Mouse (Mus musculus): ENCODE measurements around the gene Olfr1118. TPM values are rescaled to one million over a fixed set of nuclear protein-coding genes. Genes with fewer than 3 reads are reported as not detected.
"Not testable (repeated sequence)": the region's sequence is repeated elsewhere in the genome, so short reads cannot be mapped to it uniquely, and the experiment has no call there.

Gene Olfr1118
- not detected for total RNA-seq (2021)
- long read RNA-seq, experiment 1, result 0 reads
- long read RNA-seq, experiment 2, result 0 reads

DNA sequence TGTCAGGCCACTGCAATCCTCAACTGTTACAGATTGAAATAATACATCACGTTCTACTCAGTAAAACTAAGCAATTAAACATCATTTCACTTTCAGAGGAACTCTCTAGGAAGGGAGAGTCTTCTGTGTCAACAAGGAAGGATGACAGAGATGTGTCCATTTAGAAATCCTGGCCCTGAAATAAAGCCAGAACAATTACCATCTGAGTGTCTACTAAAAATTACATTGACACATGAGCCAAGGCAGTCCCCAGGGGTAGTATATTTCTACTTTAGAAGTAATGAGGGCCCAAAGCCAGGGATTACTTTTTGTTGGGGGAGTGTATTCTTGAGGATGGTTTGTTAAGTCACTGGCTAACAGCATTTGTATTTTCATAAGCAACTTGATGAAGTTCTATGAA is at the start of gene Olfr1118:
Gene Olfr1118 (plus strand): TSS at position 301 of the 400 bp plus-strand sequence.
- no peak for DNase-seq (ENCODE audit: low spot score in 2 of 2)

- no peak for DNase-seq (ENCODE audit: low spot score in 2 of 2)
These were observed 40.1 kb upstream of the Olfr1118 start, which contains the start of gene Olfr1116 for GRCm38 (mm10) chr2:87267234-87267633. Olfr1116 (plus strand) TSS chr2:87267534.

GRCm38 (mm10) chr2:87293977-87294376 is 13.4 kb upstream of the Olfr1118 start:
- DNase-seq (ENCODE audit: low spot score in 2 of 2), result not testable (repeated sequence)

DNA sequence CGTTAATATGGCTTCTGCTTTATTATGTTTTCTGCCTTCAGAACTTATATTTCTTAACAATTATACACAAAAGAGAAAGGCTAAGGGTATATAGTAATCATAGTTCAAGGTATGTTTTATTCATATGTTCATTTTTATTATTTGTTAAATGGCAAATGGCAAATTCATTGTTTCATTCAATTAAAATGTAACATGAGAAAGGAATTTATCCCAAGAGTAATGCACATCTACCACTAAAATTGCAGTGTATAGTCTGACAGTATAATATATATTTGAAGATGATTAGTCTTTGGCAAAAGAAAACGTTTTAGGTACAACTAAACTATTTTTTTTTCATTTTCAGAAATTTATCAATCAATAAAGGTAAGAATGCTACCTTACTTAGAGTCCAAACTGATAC is 47.1 kb downstream of the Olfr1118 start, which contains the start of gene Olfr1120:
Gene Olfr1120 (plus strand): TSS at position 301 of the 400 bp plus-strand sequence.
- DNase-seq (ENCODE audit: low spot score in 2 of 2), result no peak

GRCm38 (mm10) chr2:87360121-87360520 is 52.7 kb downstream of the Olfr1118 start:
- DNase-seq (ENCODE audit: low spot score in 2 of 2), result not testable (repeated sequence)

Other genes with a start within 250 kb of the Olfr1118 start
- gene Olfr1107, start 231.8 kb upstream of the Olfr1118 start, total RNA-seq (2021), result not detected
- gene Olfr1109, start 211.6 kb upstream of the Olfr1118 start, total RNA-seq (2021), result not detected
- not detected for gene Olfr259, start 193.0 kb upstream of the Olfr1118 start, total RNA-seq (2021)
- not detected for gene Olfr1110, start 167.3 kb upstream of the Olfr1118 start, total RNA-seq (2021)
- not detected for gene Olfr1111, start 155.0 kb upstream of the Olfr1118 start, total RNA-seq (2021)
- gene Olfr1112, start 119.8 kb upstream of the Olfr1118 start, total RNA-seq (2021), result not detected
- gene Olfr1113, start 98.6 kb upstream of the Olfr1118 start, total RNA-seq (2021), result not detected
- not detected for gene Olfr1115, start 59.6 kb upstream of the Olfr1118 start, total RNA-seq (2021)
- not detected for gene Olfr1116, start 40.0 kb upstream of the Olfr1118 start, total RNA-seq (2021)
- gene Olfr1120, start 47.2 kb downstream of the Olfr1118 start, total RNA-seq (2021), result not detected
- gene Olfr1121, start 62.3 kb downstream of the Olfr1118 start, total RNA-seq (2021), result not detected
- not detected for gene Olfr1122, start 78.3 kb downstream of the Olfr1118 start, total RNA-seq (2021)
- gene Olfr1123, start 109.1 kb downstream of the Olfr1118 start, total RNA-seq (2021), result not detected
- not detected for gene Olfr1124, start 122.7 kb downstream of the Olfr1118 start, total RNA-seq (2021)
- gene Olfr1126, start 146.4 kb downstream of the Olfr1118 start, total RNA-seq (2021), result not detected
- not detected for gene Pramel7, start 189.5 kb downstream of the Olfr1118 start, total RNA-seq (2021)
- not detected for gene Pramel6, start 199.0 kb downstream of the Olfr1118 start, total RNA-seq (2021)
- not detected for gene Olfr153, start 224.2 kb downstream of the Olfr1118 start, total RNA-seq (2021)
- gene Olfr1128, start 238.0 kb downstream of the Olfr1118 start, total RNA-seq (2021), result not detected